Mouse (Mus musculus): Measurements from ENCODE around the gene Cpt1a. TPM values are rescaled to one million over a fixed set of nuclear protein-coding genes. Genes with fewer than 3 reads are reported as not detected.

The Cpt1a gene
- polyA plus RNA-seq, 1 experiment from 2014 or later, result 16.2 TPM

- Histone ChIP-seq H3K4me1 (0 out of 2 replicates have a peak, but pooled peaks cover 3% of the 10 kb centered on the region), H3K4me2 (replicated peaks) (no peak overlapping the region), H3K9ac (no peak overlapping the region), H3K9me3 (0 out of 2 replicates have a peak, but pooled peaks cover 4% of the 10 kb centered on the region), H3K4me3 (no peak overlapping the region), H3K27ac (no peak overlapping the region), H3K36me3 (peaks cover 27% of the 10 kb centered on the region), H3K27me3 (no peaks in the 10 kb centered on the region)
- WGBS, result 65% methylated on average over 5 of the region's 5 CpGs
- no peak for ATAC-seq (ENCODE audit: low FRiP score, low read depth)
Observed at GRCm38 (mm10) chr19:3355096-3355495, 33.0 kb downstream of the Cpt1a start.

DNA sequence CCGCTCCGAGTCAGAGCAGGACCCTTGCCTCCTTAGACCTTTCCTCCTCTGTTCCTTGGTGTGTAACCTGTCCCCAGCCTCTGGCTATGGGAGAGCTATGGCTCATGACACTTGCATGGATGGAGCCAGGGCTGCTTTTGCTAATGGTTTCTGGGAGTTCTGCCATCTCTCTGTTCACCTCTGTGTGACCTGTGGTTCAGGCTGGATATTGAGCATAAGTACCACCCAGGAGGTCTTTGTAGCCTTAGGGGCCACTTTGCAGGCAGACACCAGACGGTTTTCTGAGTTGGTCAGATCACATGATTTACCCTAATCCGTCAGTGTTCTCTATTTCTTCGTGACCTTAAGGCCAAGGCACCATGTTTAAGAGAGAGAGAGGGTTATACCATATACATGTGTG lies 34.4 kb downstream of the Cpt1a start:
- Histone ChIP-seq H3K9me3 (0 out of 2 replicates have a peak, but pooled peaks cover 4% of the 10 kb centered on the region), H3K27me3 (no peaks in the 10 kb centered on the region), H3K4me1 (0 out of 2 replicates have a peak, but pooled peaks cover 3% of the 10 kb centered on the region), H3K9ac (no peak overlapping the region), H3K4me2 (replicated peaks) (no peak overlapping the region), H3K36me3 (peaks cover 27% of the 10 kb centered on the region), H3K4me3 (no peak overlapping the region), H3K27ac (no peak overlapping the region)
- no peak for ATAC-seq (ENCODE audit: low FRiP score, low read depth)
- WGBS, result 67% methylated on average over 5 of the region's 5 CpGs

- Histone ChIP-seq H3K4me2 (replicated peaks) (no peak overlapping the region), H3K4me3 (no peak overlapping the region), H3K36me3 (peaks cover 32% of the 10 kb centered on the region), H3K27me3 (no peaks in the 10 kb centered on the region), H3K27ac (no peak overlapping the region), H3K9me3 (0 out of 2 replicates have a peak, but pooled peaks cover 4% of the 10 kb centered on the region), H3K9ac (no peak overlapping the region), H3K4me1 (0 out of 2 replicates have a peak, but pooled peaks cover 3% of the 10 kb centered on the region)
- 70% methylated on average over 4 of the region's 4 CpGs for WGBS
- ATAC-seq (ENCODE audit: low FRiP score, low read depth), result no peak
Observed at GRCm38 (mm10) chr19:3357620-3358019, 35.5 kb downstream of the Cpt1a start.

- no peak overlapping the region for H3K9ac ChIP-seq
- H3K27me3 ChIP-seq, result no peaks in the 10 kb centered on the region
- H3K27ac ChIP-seq, result no peak overlapping the region
- H3K4me3 ChIP-seq, result no peak overlapping the region
- H3K4me1 ChIP-seq, result no peaks in the 10 kb centered on the region
- no peak for ATAC-seq (ENCODE audit: low FRiP score, low read depth)
- H3K9me3 ChIP-seq, result 0 out of 2 replicates have a peak, but pooled peaks cover 2% of the 10 kb centered on the region
- WGBS, result 84% methylated on average over 13 of the region's 13 CpGs
- peaks cover 41% of the 10 kb centered on the region for H3K36me3 ChIP-seq
- H3K4me2 ChIP-seq (replicated peaks), result no peak overlapping the region
Observed at GRCm38 (mm10) chr19:3359841-3360588, 37.9 kb downstream of the Cpt1a start.

- no peak overlapping the region for H3K27ac ChIP-seq
- WGBS, result 84% methylated on average over 4 of the region's 4 CpGs
- H3K9me3 ChIP-seq, result no peaks in the 10 kb centered on the region
- no peak for ATAC-seq (ENCODE audit: low FRiP score, low read depth)
- peaks cover 50% of the 10 kb centered on the region for H3K36me3 ChIP-seq
- no peaks in the 10 kb centered on the region for H3K27me3 ChIP-seq
- H3K4me3 ChIP-seq, result no peak overlapping the region
- no peak overlapping the region for H3K9ac ChIP-seq
- H3K4me2 ChIP-seq (replicated peaks), result no peak overlapping the region
- H3K4me1 ChIP-seq, result no peaks in the 10 kb centered on the region
Observed at GRCm38 (mm10) chr19:3363510-3363909, 41.4 kb downstream of the Cpt1a start.

GRCm38 (mm10) chr19:3365089-3365488 lies 43.0 kb downstream of the Cpt1a start:
- no peak for ATAC-seq (ENCODE audit: low FRiP score, low read depth)
- H3K27me3 ChIP-seq, result no peaks in the 10 kb centered on the region
- H3K27ac ChIP-seq, result no peak overlapping the region
- H3K9me3 ChIP-seq, result no peaks in the 10 kb centered on the region
- H3K4me3 ChIP-seq, result no peak overlapping the region
- no peak overlapping the region for H3K4me2 ChIP-seq (replicated peaks)
- H3K36me3 ChIP-seq, result peaks cover 58% of the 10 kb centered on the region
- no peak overlapping the region for H3K9ac ChIP-seq
- 85% methylated on average over 3 of the region's 3 CpGs for WGBS
- H3K4me1 ChIP-seq, result no peaks in the 10 kb centered on the region

GRCm38 (mm10) chr19:3368276-3368675 lies 46.1 kb downstream of the Cpt1a start:
- H3K9me3 ChIP-seq, result no peaks in the 10 kb centered on the region
- H3K4me1 ChIP-seq, result no peaks in the 10 kb centered on the region
- H3K4me3 ChIP-seq, result no peak overlapping the region
- WGBS, result 88% methylated on average over 3 of the region's 3 CpGs
- H3K36me3 ChIP-seq, result peaks cover 54% of the 10 kb centered on the region
- H3K27me3 ChIP-seq, result no peaks in the 10 kb centered on the region
- H3K27ac ChIP-seq, result no peak overlapping the region
- H3K9ac ChIP-seq, result no peak overlapping the region
- no peak for ATAC-seq (ENCODE audit: low FRiP score, low read depth)
- H3K4me2 ChIP-seq (replicated peaks), result no peak overlapping the region

- H3K4me2 ChIP-seq (replicated peaks), result no peak overlapping the region
- no peaks in the 10 kb centered on the region for H3K9me3 ChIP-seq
- H3K9ac ChIP-seq, result no peak overlapping the region
- no peak for ATAC-seq (ENCODE audit: low FRiP score, low read depth)
- no peak overlapping the region for H3K27ac ChIP-seq
- no peaks in the 10 kb centered on the region for H3K27me3 ChIP-seq
- H3K4me3 ChIP-seq, result no peak overlapping the region
- WGBS, result 69% methylated on average over 12 of the region's 12 CpGs
- no peaks in the 10 kb centered on the region for H3K4me1 ChIP-seq
- H3K36me3 ChIP-seq, result peaks cover 40% of the 10 kb centered on the region
Observed at GRCm38 (mm10) chr19:3373380-3373779, 51.2 kb downstream of the Cpt1a start.

DNA sequence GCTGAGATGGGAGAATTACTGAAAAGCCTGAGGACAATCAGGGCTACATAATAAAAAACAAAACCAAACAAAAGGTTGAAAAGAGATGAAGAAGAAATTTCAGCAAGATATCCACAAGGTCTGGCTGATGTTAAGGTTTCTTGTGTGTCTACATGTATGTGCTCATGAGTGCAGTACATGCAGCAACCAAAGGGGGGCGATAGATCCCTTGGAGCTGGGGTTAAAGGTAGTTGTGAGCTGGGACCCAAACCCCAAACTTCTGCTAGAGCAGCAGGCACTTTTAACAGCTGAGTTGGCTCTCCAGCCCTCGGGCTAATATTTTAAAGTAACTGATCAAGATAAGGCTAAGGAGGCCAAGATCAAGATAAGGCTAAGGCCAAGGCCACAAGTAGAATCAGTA lies 51.9 kb downstream of the Cpt1a start:
- Histone ChIP-seq H3K27me3 (no peaks in the 10 kb centered on the region), H3K4me3 (no peak overlapping the region), H3K4me2 (replicated peaks) (no peak overlapping the region), H3K36me3 (peaks cover 42% of the 10 kb centered on the region), H3K9me3 (no peaks in the 10 kb centered on the region), H3K4me1 (no peaks in the 10 kb centered on the region), H3K9ac (no peak overlapping the region), H3K27ac (no peak overlapping the region)
- 55% methylated on average over 2 of the region's 2 CpGs for WGBS
- ATAC-seq (ENCODE audit: low FRiP score, low read depth), result no peak

GRCm38 (mm10) chr19:3375945-3376495 lies 53.9 kb downstream of the Cpt1a start:
- H3K4me1 ChIP-seq, result no peaks in the 10 kb centered on the region
- no peak overlapping the region for H3K9ac ChIP-seq
- H3K9me3 ChIP-seq, result no peaks in the 10 kb centered on the region
- no peak for ATAC-seq (ENCODE audit: low FRiP score, low read depth)
- H3K4me3 ChIP-seq, result no peak overlapping the region
- no peak overlapping the region for H3K4me2 ChIP-seq (replicated peaks)
- H3K27me3 ChIP-seq, result no peaks in the 10 kb centered on the region
- no peak overlapping the region for H3K27ac ChIP-seq
- H3K36me3 ChIP-seq, result peaks cover 47% of the 10 kb centered on the region
- WGBS, result 69% methylated on average over 7 of the region's 7 CpGs

DNA sequence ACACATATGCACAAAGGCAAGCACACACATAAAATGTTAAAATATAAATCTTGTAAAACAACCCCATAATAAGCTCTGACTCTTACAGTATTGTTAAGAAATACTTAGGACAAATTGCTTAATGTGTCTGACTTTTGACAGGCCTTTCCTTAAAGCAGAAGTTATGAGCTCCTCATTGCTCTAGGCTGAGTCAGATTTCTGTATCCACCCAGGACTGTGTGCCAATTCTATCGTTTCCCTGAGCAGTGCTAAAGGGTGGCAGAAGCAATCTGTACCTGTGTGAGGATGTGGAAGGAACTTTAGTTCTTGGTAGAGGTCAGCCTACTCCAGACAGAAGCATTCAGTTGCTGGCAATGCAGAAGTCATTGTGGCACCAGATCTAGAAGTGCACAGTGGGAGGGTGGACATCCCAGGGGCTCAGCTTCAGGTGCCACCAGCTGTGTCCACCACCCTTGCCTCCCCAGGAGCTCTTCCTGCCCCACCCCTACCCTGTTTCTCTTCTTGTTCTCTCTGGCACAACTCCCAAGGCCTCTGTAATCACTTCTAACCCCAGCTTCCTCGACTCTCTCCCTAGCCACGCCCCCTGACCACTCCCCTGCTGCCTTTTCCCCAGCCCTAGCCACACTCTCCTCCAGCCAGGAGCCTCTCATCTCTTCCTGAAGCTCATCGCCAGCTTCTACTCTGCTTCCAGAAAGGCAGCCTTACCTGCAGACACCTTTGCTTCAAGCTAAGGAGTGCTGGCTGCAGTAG lies 55.0 kb downstream of the Cpt1a start:
- Histone ChIP-seq H3K27ac (no peak overlapping the region), H3K36me3 (peaks cover 49% of the 10 kb centered on the region), H3K4me3 (no peak overlapping the region), H3K27me3 (no peaks in the 10 kb centered on the region), H3K4me2 (replicated peaks) (no peak overlapping the region), H3K9me3 (no peaks in the 10 kb centered on the region), H3K4me1 (no peaks in the 10 kb centered on the region), H3K9ac (no peak overlapping the region)
- no peak for ATAC-seq (ENCODE audit: low FRiP score, low read depth)
- 35% methylated on average over 4 of the region's 4 CpGs for WGBS

- H3K4me2 ChIP-seq (replicated peaks), result no peak overlapping the region
- H3K9me3 ChIP-seq, result no peaks in the 10 kb centered on the region
- WGBS, result 93% methylated on average over 3 of the region's 3 CpGs
- H3K4me1 ChIP-seq, result no peaks in the 10 kb centered on the region
- peaks cover 49% of the 10 kb centered on the region for H3K36me3 ChIP-seq
- no peak overlapping the region for H3K9ac ChIP-seq
- ATAC-seq (ENCODE audit: low FRiP score, low read depth), result no peak
- no peak overlapping the region for H3K4me3 ChIP-seq
- H3K27ac ChIP-seq, result no peak overlapping the region
- no peaks in the 10 kb centered on the region for H3K27me3 ChIP-seq
Observed at GRCm38 (mm10) chr19:3378614-3379013, 56.5 kb downstream of the Cpt1a start.

Data from limb, embryonic 13.5 days (tissue).